Mouse (Mus musculus) lung, embryonic 14.5 days (tissue): ENCODE measurements around the gene Acp1. TPM values are rescaled to one million over a fixed set of nuclear protein-coding genes. Genes with fewer than 3 reads are reported as not detected.

ENCODE experiments used
- ATAC-seq: fragments of 200-750 bp; cut with Nextera tagmentation; 2 replicates; pipeline ENCODE4 v1.8.0; 2017; ENCODE audit warnings: mild to moderate bottlenecking, moderate TSS enrichment, moderate library complexity; ENCODE audit not compliant: insufficient read depth
- DNase-seq: peaks from one replicate; pipeline ENCODE4 v3.0.0-alpha.2; 2015
- H3K27ac ChIP-seq: fragments of 300-500 bp; sonication (generic); 2 replicates; pipeline ENCODE4 v1.5.1; 2014; ENCODE audit warnings: low read depth, mild to moderate bottlenecking, moderate library complexity
- H3K27me3 ChIP-seq: fragments of 300-500 bp; sonication (generic); 2 replicates; pipeline ENCODE4 v1.6.1; 2014; ENCODE audit warnings: low read length, control low read depth; ENCODE audit not compliant: insufficient read depth
- H3K36me3 ChIP-seq: fragments of 300-500 bp; sonication (generic); 2 replicates; pipeline ENCODE4 v1.6.1; 2014; ENCODE audit warnings: control low read depth; ENCODE audit not compliant: insufficient read depth
- H3K4me1 ChIP-seq: fragments of 300-500 bp; sonication (generic); 2 replicates; pipeline ENCODE4 v1.6.1; 2014; ENCODE audit warnings: antibody characterized with exemption, control low read depth; ENCODE audit not compliant: insufficient read depth
- H3K4me2 ChIP-seq: fragments of 300-500 bp; sonication (generic); 2 replicates; pipeline ENCODE4 v1.6.1; 2014; ENCODE audit warnings: mild to moderate bottlenecking
- H3K4me3 ChIP-seq: fragments of 300-500 bp; sonication (generic); 2 replicates; pipeline ENCODE4 v1.5.1; 2014; ENCODE audit warnings: low read depth, low read length
- H3K9ac ChIP-seq: fragments of 300-500 bp; sonication (generic); 2 replicates; pipeline ENCODE4 v1.6.1; 2014
- H3K9me3 ChIP-seq: fragments of 300-500 bp; sonication (generic); 2 replicates; pipeline ENCODE4 v1.6.1; 2016; ENCODE audit warnings: low read depth, low read length, control low read depth
- CTCF ChIP-seq: IDR thresholded peaks from 2 replicates; pipeline ENCODE4 v1.5.1; 2016; ENCODE audit warnings: antibody characterized with exemption, low read depth
- WGBS: fragments of 180-500 bp; shearing (Covaris S2); extraction: QIAGEN DNeasy Blood & Tissue Kit; methylation state at CpG from one replicate; pipeline ENCODE4 v1.1.7; 2014; 5-methylcytosine and 5-hydroxymethylcytosine counted together
- polyA plus RNA-seq: library from polyadenylated mRNA; unstranded; fragments of >200 nt; fragmentation: Nextera tagmentation; extraction: Ambion mirVana; gene quantifications from 2 replicates; pipeline ENCODE4 v1.2.1, GENCODE M21; 2014

Gene Acp1
- polyA plus RNA-seq, 1 experiment from 2014 or later, result 201 TPM

GRCm38 (mm10) chr12:30879447-30879846 lies 31.9 kb downstream of the Acp1 start:
- H3K27me3 ChIP-seq, result peaks cover 25% of the 10 kb centered on the region
- no peak for DNase-seq
- no peak for ATAC-seq
- H3K4me2 ChIP-seq, result no peak overlapping the region
- no peak overlapping the region for H3K9ac ChIP-seq
- peak; percentile 33 for TF ChIP-seq CTCF
- H3K9me3 ChIP-seq, result no peaks in the 10 kb centered on the region
- H3K4me1 ChIP-seq, result no peaks in the 10 kb centered on the region
- 70% methylated on average over 6 of the region's 6 CpGs for WGBS
- no peaks in the 10 kb centered on the region for H3K36me3 ChIP-seq
- H3K4me3 ChIP-seq, result no peak overlapping the region
- H3K27ac ChIP-seq, result no peak overlapping the region

- no peaks in the 10 kb centered on the region for H3K36me3 ChIP-seq
- no peak for DNase-seq
- no peak overlapping the region for H3K4me3 ChIP-seq
- 56% methylated on average over 4 of the region's 4 CpGs for WGBS
- no peak overlapping the region for H3K27ac ChIP-seq
- no peak for ATAC-seq
- no peaks in the 10 kb centered on the region for H3K27me3 ChIP-seq
- H3K4me1 ChIP-seq, result no peaks in the 10 kb centered on the region
- no peaks in the 10 kb centered on the region for H3K9me3 ChIP-seq
- no peak for TF ChIP-seq CTCF
- no peak overlapping the region for H3K9ac ChIP-seq
- no peak overlapping the region for H3K4me2 ChIP-seq
Observed at GRCm38 (mm10) chr12:30865781-30866180, 45.6 kb downstream of the Acp1 start.

DNA sequence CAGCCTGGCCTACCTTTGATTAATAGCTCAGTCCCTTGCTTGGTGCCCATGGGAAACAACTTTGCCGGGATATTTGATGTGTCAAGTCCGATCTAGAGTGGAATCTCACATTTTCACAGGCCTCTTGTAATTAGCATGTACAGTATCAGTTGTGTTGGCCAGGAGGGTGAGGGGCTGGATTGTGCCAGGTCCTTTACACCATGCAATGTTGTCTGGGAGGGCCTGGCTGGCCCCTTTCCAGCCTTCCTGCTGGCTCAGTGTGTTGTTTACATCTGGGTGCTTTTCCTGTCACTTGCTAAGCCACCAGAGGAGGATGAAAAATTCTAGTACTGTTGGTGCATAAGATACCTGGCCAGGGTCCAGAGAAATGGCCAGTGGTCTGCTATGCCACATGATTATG lies 47.0 kb downstream of the Acp1 start:
- Histone ChIP-seq H3K27me3 (no peaks in the 10 kb centered on the region), H3K9me3 (no peaks in the 10 kb centered on the region), H3K36me3 (no peaks in the 10 kb centered on the region), H3K4me3 (no peak overlapping the region), H3K4me1 (no peaks in the 10 kb centered on the region), H3K9ac (no peak overlapping the region), H3K27ac (no peak overlapping the region), H3K4me2 (no peak overlapping the region)
- ATAC-seq (peak; percentile 73; the same call in 1 of the 2 replicates), DNase-seq (peak; percentile 76)
- TF ChIP-seq CTCF, result no peak
- 45% methylated on average over 2 of the region's 2 CpGs for WGBS

- DNase-seq, result no peak
- Histone ChIP-seq H3K9ac (no peak overlapping the region), H3K27ac (no peak overlapping the region), H3K36me3 (no peaks in the 10 kb centered on the region), H3K4me2 (no peak overlapping the region), H3K27me3 (no peaks in the 10 kb centered on the region), H3K4me3 (no peak overlapping the region), H3K9me3 (no peaks in the 10 kb centered on the region), H3K4me1 (no peaks in the 10 kb centered on the region)
- WGBS, result 75% methylated on average over 5 of the region's 5 CpGs
- no peak for ATAC-seq
- no peak for TF ChIP-seq CTCF
Observed at GRCm38 (mm10) chr12:30856172-30856571, 55.2 kb downstream of the Acp1 start.

DNA sequence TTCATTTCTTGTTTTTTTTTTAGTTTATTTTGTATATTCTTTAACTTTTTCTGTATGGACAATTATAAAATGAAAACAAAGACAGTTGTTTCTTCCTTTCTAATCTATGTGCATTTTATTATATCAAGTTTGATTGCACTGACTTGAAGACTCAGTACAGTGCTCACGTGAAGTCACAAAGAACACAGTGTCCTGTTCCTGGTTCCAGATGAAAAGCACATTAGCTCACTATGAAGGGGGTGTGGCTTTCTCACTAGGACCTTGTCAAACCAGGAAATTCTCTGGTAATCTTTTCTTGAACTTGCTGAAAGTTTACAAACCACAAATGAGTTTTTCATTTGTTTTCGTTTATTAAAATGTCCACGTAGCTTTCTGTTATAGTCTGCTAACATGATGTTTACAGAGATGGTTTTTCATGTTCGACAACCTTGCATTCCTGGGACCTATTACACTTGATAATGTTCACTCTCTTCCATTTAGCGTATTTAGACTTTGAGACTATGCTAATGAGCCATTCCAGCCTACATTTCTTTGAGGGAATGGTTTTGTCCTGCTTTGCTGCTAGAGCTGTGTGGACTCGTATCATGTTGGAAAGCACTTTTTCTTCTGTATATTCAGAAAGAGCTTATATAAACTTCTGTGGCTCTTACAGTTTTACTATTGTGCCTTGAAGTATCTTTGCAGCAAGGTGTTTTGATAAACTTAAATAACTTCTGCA lies 55.8 kb downstream of the Acp1 start:
- H3K9ac ChIP-seq, result no peak overlapping the region
- H3K4me2 ChIP-seq, result no peak overlapping the region
- DNase-seq (no peak), ATAC-seq (no peak)
- no peaks in the 10 kb centered on the region for H3K9me3 ChIP-seq
- no peaks in the 10 kb centered on the region for H3K4me1 ChIP-seq
- H3K4me3 ChIP-seq, result no peak overlapping the region
- WGBS, result 48% methylated on average over 6 of the region's 6 CpGs
- H3K27ac ChIP-seq, result no peak overlapping the region
- no peaks in the 10 kb centered on the region for H3K27me3 ChIP-seq
- no peak for TF ChIP-seq CTCF
- no peaks in the 10 kb centered on the region for H3K36me3 ChIP-seq

DNA sequence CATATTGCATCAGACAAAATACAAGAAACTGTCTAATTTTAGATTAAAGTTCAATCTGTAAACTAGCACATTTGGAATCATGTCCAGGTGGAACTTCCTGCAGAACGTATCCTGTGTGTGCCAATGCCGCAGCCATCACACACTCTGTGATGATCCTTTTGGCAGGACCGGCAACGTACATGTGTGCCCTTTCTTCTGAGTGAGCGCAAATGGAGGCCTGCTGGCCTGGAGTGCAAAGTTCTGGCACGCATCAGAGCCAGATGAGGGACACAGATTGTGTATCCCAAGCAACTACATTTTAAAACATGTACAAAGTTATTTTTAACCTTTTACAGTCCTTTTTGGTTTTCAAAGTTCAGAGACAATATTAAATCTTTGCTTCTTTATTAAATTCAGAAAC lies 59.5 kb downstream of the Acp1 start:
- no peak for TF ChIP-seq CTCF
- Histone ChIP-seq H3K27ac (no peak overlapping the region), H3K4me3 (no peak overlapping the region), H3K27me3 (no peaks in the 10 kb centered on the region), H3K9ac (no peak overlapping the region), H3K4me2 (no peak overlapping the region), H3K4me1 (no peaks in the 10 kb centered on the region), H3K36me3 (no peaks in the 10 kb centered on the region), H3K9me3 (no peaks in the 10 kb centered on the region)
- WGBS, result 66% methylated on average over 6 of the region's 6 CpGs
- ATAC-seq (no peak), DNase-seq (no peak)

- Histone ChIP-seq H3K4me2 (no peak overlapping the region), H3K36me3 (no peaks in the 10 kb centered on the region), H3K4me3 (no peak overlapping the region), H3K4me1 (no peaks in the 10 kb centered on the region), H3K27ac (no peak overlapping the region), H3K27me3 (no peaks in the 10 kb centered on the region), H3K9me3 (no peaks in the 10 kb centered on the region), H3K9ac (no peak overlapping the region)
- peak; percentile 60 for DNase-seq
- no peak for ATAC-seq
- 26% methylated on average over 2 of the region's 2 CpGs for WGBS
- TF ChIP-seq CTCF, result no peak
Observed at GRCm38 (mm10) chr12:30850902-30851301, 60.5 kb downstream of the Acp1 start.

GRCm38 (mm10) chr12:30848521-30848920 lies 62.9 kb downstream of the Acp1 start:
- H3K4me1 ChIP-seq, result no peaks in the 10 kb centered on the region
- no peak overlapping the region for H3K4me3 ChIP-seq
- no peaks in the 10 kb centered on the region for H3K27me3 ChIP-seq
- H3K9me3 ChIP-seq, result no peaks in the 10 kb centered on the region
- no peak for TF ChIP-seq CTCF
- H3K36me3 ChIP-seq, result no peaks in the 10 kb centered on the region
- DNase-seq (no peak), ATAC-seq (no peak)
- H3K4me2 ChIP-seq, result no peak overlapping the region
- H3K9ac ChIP-seq, result no peak overlapping the region
- no peak overlapping the region for H3K27ac ChIP-seq
- 57% methylated on average over 1 of the region's 1 CpGs for WGBS

Other genes starting within 250 kb of the Acp1 start
- gene Alkal2, start 27.3 kb downstream of the Acp1 start, polyA plus RNA-seq, result 0.58 and 0.69 TPM in 2 replicates
- gene Sh3yl1, start 79 bp upstream of the Acp1 start, polyA plus RNA-seq, result 11.1 and 12.2 TPM in 2 replicates
- 1.9 and 2.1 TPM in 2 replicates for gene Fam110c, start 162.3 kb upstream of the Acp1 start, polyA plus RNA-seq